Mouse (Mus musculus) midbrain, embryonic 13.5 days (tissue): ENCODE measurements around the gene Tmed3. TPM values are rescaled to one million over a fixed set of nuclear protein-coding genes. Genes with fewer than 3 reads are reported as not detected.

ENCODE experiments used
- ATAC-seq: fragments of 200-750 bp; cut with Nextera tagmentation; 2 replicates; pipeline ENCODE4 v1.8.0; 2017; ENCODE audit warnings: mild to moderate bottlenecking, moderate TSS enrichment, moderate library complexity
- H3K27ac ChIP-seq: fragments of 300-500 bp; sonication (generic); 2 replicates; pipeline ENCODE4 v1.5.1; 2015; ENCODE audit warnings: inconsistent platforms, mild to moderate bottlenecking, moderate library complexity
- H3K27me3 ChIP-seq: fragments of 300-500 bp; sonication (generic); 2 replicates; pipeline ENCODE4 v1.6.1; 2015; ENCODE audit warnings: mild to moderate bottlenecking, inconsistent platforms
- H3K36me3 ChIP-seq: fragments of 300-500 bp; sonication (generic); 2 replicates; pipeline ENCODE4 v1.6.1; 2015; ENCODE audit warnings: mild to moderate bottlenecking, inconsistent platforms
- H3K4me1 ChIP-seq: fragments of 300-500 bp; sonication (generic); replicated peaks from 2 replicates; pipeline ENCODE4 v1.6.1; 2015; ENCODE audit warnings: inconsistent platforms
- H3K4me2 ChIP-seq: fragments of 300-500 bp; sonication (generic); replicated peaks from 2 replicates; pipeline ENCODE4 v1.6.1; 2015; ENCODE audit warnings: moderate library complexity, mild to moderate bottlenecking, inconsistent platforms
- H3K4me3 ChIP-seq: fragments of 300-500 bp; sonication (generic); replicated peaks from 2 replicates; pipeline ENCODE4 v1.5.1; 2015; ENCODE audit warnings: mild to moderate bottlenecking, inconsistent platforms
- H3K9ac ChIP-seq: fragments of 300-500 bp; sonication (generic); replicated peaks from 2 replicates; pipeline ENCODE4 v1.6.1; 2015; ENCODE audit warnings: mild to moderate bottlenecking, inconsistent platforms
- H3K9me3 ChIP-seq: fragments of 300-500 bp; sonication (generic); 2 replicates; pipeline ENCODE4 v1.6.1; 2016; ENCODE audit warnings: mild to moderate bottlenecking, inconsistent platforms
- WGBS: fragments of 180-500 bp; shearing (Covaris S2); methylation state at CpG from one replicate; pipeline ENCODE4 v1.1.7; 2015; 5-methylcytosine and 5-hydroxymethylcytosine counted together
- polyA plus RNA-seq: library from polyadenylated mRNA; unstranded; fragments of >200 nt; fragmentation: Nextera tagmentation; extraction: Ambion mirVana; gene quantifications from 2 replicates; pipeline ENCODE4 v1.2.1, GENCODE M21; 2015

The Tmed3 gene
- polyA plus RNA-seq, 1 experiment from 2014 or later = 41.9 TPM

- no peak overlapping the region for H3K27ac ChIP-seq
- H3K9me3 ChIP-seq = no peaks in the 10 kb centered on the region
- no peak overlapping the region for H3K4me2 ChIP-seq
- peak; percentile 75 for ATAC-seq
- H3K27me3 ChIP-seq = no peaks in the 10 kb centered on the region
- no peaks in the 10 kb centered on the region for H3K36me3 ChIP-seq
- H3K4me3 ChIP-seq = no peak overlapping the region
- H3K4me1 ChIP-seq = no peaks in the 10 kb centered on the region
- H3K9ac ChIP-seq = no peak overlapping the region
- WGBS = 58% methylated on average over 10 of the region's 10 CpGs
These were observed 17.2 kb downstream of the Tmed3 start for GRCm38 (mm10) chr9:89687503-89688226.

GRCm38 (mm10) chr9:89686262-89686661 lies 18.6 kb downstream of the Tmed3 start:
- 66% methylated on average over 2 of the region's 2 CpGs for WGBS

GRCm38 (mm10) chr9:89678974-89679373 lies 25.9 kb downstream of the Tmed3 start:
- WGBS = 52% methylated on average over 1 of the region's 1 CpGs
- H3K9me3 ChIP-seq = no peaks in the 10 kb centered on the region

More at GRCm38 (mm10) chr9:89686262-89686661, 18.6 kb downstream of the Tmed3 start:
- Histone ChIP-seq H3K4me1 (no peaks in the 10 kb centered on the region), H3K4me3 (no peak overlapping the region), H3K9me3 (no peaks in the 10 kb centered on the region), H3K36me3 (no peaks in the 10 kb centered on the region), H3K4me2 (no peak overlapping the region), H3K9ac (no peak overlapping the region), H3K27ac (no peak overlapping the region), H3K27me3 (no peaks in the 10 kb centered on the region)
- no peak for ATAC-seq

GRCm38 (mm10) chr9:89674014-89674618 lies 30.8 kb downstream of the Tmed3 start:
- Histone ChIP-seq H3K9ac (no peak overlapping the region), H3K27me3 (no peaks in the 10 kb centered on the region), H3K4me2 (no peak overlapping the region), H3K4me3 (no peak overlapping the region), H3K27ac (no peak overlapping the region), H3K4me1 (no peaks in the 10 kb centered on the region), H3K36me3 (no peaks in the 10 kb centered on the region), H3K9me3 (no peaks in the 10 kb centered on the region)
- ATAC-seq = peak; percentile 94
- WGBS = 59% methylated on average over 3 of the region's 3 CpGs

More at GRCm38 (mm10) chr9:89678974-89679373, 25.9 kb downstream of the Tmed3 start:
- Histone ChIP-seq H3K27ac (no peak overlapping the region), H3K4me2 (no peak overlapping the region), H3K4me3 (no peak overlapping the region), H3K27me3 (no peaks in the 10 kb centered on the region), H3K9ac (no peak overlapping the region), H3K36me3 (no peaks in the 10 kb centered on the region), H3K4me1 (no peaks in the 10 kb centered on the region)
- ATAC-seq = peak; percentile 83

- no peak overlapping the region for H3K27ac ChIP-seq
- WGBS = 93% methylated on average over 1 of the region's 1 CpGs
- no peaks in the 10 kb centered on the region for H3K4me1 ChIP-seq
- H3K4me2 ChIP-seq = no peak overlapping the region
- no peak overlapping the region for H3K4me3 ChIP-seq
- no peaks in the 10 kb centered on the region for H3K36me3 ChIP-seq
- no peak for ATAC-seq
- no peak overlapping the region for H3K9ac ChIP-seq
- H3K9me3 ChIP-seq = no peaks in the 10 kb centered on the region
- H3K27me3 ChIP-seq = no peaks in the 10 kb centered on the region
These were observed 31.5 kb downstream of the Tmed3 start for GRCm38 (mm10) chr9:89673402-89673801.

GRCm38 (mm10) chr9:89669878-89670277 lies 35.0 kb downstream of the Tmed3 start:
- H3K4me2 ChIP-seq = no peak overlapping the region
- 84% methylated on average over 4 of the region's 4 CpGs for WGBS
- H3K27me3 ChIP-seq = no peaks in the 10 kb centered on the region
- H3K9ac ChIP-seq = no peak overlapping the region
- H3K36me3 ChIP-seq = no peaks in the 10 kb centered on the region
- H3K4me1 ChIP-seq = no peaks in the 10 kb centered on the region
- ATAC-seq = no peak
- H3K4me3 ChIP-seq = no peak overlapping the region
- H3K27ac ChIP-seq = no peak overlapping the region
- H3K9me3 ChIP-seq = no peaks in the 10 kb centered on the region

- Histone ChIP-seq H3K9ac (no peak overlapping the region), H3K9me3 (no peaks in the 10 kb centered on the region), H3K27me3 (no peaks in the 10 kb centered on the region), H3K4me2 (no peak overlapping the region), H3K4me1 (no peaks in the 10 kb centered on the region), H3K27ac (no peak overlapping the region), H3K4me3 (no peak overlapping the region), H3K36me3 (no peaks in the 10 kb centered on the region)
- ATAC-seq = no peak
- WGBS = 85% methylated on average over 4 of the region's 4 CpGs
These were observed 37.4 kb downstream of the Tmed3 start for GRCm38 (mm10) chr9:89667306-89667942.

GRCm38 (mm10) chr9:89650913-89651312 lies 54.0 kb downstream of the Tmed3 start:
- Histone ChIP-seq H3K4me3 (no peak overlapping the region), H3K27me3 (no peaks in the 10 kb centered on the region), H3K9ac (no peak overlapping the region), H3K4me1 (no peaks in the 10 kb centered on the region), H3K9me3 (no peaks in the 10 kb centered on the region), H3K36me3 (no peaks in the 10 kb centered on the region), H3K27ac (no peak overlapping the region), H3K4me2 (no peak overlapping the region)
- 82% methylated on average over 6 of the region's 6 CpGs for WGBS
- no peak for ATAC-seq

Other genes with a start within 250 kb of the Tmed3 start
- gene Minar1, start 81.9 kb downstream of the Tmed3 start, polyA plus RNA-seq = 0.66 and 0.75 TPM in 2 replicates
- 0.04 TPM in 1 of 2 replicates, not detected in the other for gene Ankrd34c, start 33.4 kb upstream of the Tmed3 start, polyA plus RNA-seq
- 0.88 and 1.3 TPM in 2 replicates for gene Rasgrf1, start 204.8 kb upstream of the Tmed3 start, polyA plus RNA-seq